Mouse (Mus musculus): ENCODE measurements at regions not wholly inside any gene's neighbourhood (a gene's known extent, or its start where the extent isn't known, plus 50 kb on each side); places are given as distances from the start of the nearest gene placed in this dataset.

DNA sequence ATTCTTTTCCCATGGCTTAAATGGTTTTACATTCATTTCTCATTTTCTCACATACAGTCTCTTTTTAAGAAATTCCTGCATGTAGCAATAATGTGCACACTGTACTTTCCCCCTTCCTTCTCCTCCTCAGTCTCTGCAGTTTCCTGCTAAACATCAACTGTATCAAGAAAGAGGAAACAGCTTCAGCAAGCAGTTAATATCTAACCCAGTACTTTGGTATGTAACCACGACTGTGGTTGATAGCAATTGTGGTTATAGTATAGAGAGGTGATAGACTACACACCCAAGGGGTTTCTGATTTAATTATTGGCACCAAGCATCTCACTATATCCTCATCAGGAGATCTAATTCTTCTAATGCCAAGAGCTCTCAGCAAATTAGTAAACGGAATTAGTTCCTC lies 52.8 kb upstream of the Eci2 start:
- in situ Hi-C loops (cut with MboI; ENCODE audit: low pct_unique_long_range_greater_than_20kb in 1 of 2, low sequenced_read_pairs in 2 of 2, unreplicated experiment in 1 of 2), result loop anchor here in 1 of 2 experiments (25.0 kb wide), 1 partner anchor 858 kb away; no protein-coding TSS in a partner anchor

DNA sequence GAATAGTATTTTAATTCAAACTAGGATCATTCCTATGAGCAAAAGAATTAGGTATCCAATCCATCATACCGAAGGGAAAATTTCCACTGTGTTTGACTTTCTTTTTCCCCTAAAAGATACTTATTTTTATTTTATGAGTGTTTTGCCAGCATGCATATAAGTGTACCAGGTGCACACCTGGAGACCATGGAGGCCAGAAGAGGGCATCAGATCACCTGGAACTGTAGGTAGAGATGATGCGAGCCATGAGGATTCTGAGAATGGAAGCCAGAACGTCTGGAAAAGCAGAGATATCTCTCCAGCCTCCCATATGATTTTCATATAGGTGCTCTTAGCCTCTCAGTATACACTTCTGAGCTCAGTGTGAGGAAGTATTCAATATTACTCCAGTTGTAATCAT lies 58.5 kb upstream of the Eci2 start:
- in situ Hi-C loops (cut with MboI; ENCODE audit: low pct_unique_long_range_greater_than_20kb in 1 of 2, low sequenced_read_pairs in 2 of 2, unreplicated experiment in 1 of 2), result loop anchor here in 1 of 2 experiments (25.0 kb wide), 1 partner anchor 852 kb away; no protein-coding TSS in a partner anchor

DNA sequence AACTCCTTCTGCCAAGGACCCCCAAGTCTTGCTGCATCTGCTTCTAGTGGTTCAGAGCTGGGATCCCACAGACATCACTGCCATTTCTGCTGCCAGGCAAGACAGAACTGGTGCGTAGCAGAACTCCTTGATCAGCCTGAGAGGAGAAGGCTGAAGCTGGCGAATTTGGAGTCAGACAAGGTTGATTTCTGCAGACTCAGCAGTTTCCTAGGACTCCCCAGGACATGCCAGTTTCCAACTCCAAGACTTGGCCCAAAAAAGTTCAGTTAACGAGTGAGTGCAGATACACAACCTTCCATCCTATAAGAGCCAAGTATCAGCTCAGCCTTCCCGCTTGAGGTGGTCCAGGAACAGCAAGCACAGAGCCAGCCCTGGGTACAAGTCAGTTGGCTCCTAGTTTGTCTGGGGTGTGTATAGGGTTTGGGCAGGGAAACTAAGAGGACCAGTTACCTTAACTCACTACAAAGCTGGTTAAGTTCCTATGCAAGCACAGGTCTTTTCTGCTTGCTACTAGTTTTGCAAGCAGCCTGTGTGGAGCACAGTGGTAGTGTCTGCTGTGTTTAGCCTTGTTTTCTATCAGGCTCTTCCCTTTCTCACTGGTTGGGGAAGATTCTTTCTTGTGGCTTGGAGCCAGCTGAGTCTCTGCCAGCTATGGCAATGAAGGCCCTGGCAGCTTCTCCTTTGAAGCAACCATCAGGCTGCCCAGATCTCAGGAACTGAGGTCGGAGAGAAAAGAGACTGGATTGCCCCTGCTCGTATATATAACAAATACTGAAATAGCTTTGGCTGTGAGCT lies 60.5 kb upstream of the Eci2 start:
- in situ Hi-C loops (cut with MboI; ENCODE audit: low pct_unique_long_range_greater_than_20kb in 1 of 2, low sequenced_read_pairs in 2 of 2, unreplicated experiment in 1 of 2), result loop anchor here in 1 of 2 experiments (25.0 kb wide), 1 partner anchor 850 kb away; no protein-coding TSS in a partner anchor

DNA sequence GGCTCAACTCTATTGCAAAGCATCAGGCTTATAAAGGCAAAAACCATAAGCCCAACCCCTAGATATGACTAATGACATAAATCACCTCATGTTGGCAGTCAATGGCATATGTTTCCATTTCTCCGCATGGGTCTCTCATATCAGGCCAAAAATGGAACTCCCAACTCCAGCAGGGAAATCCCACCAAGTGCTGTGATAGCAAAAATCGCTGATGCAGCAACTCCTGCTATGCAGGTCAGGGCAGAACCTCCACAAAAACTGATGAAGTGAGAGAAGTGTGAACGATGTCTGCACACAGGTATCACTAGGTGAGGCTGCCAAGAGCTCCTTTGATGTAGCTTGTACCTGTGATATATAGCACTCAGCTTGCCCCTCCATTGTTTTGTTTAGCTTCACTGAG lies 64.3 kb upstream of the Eci2 start:
- in situ Hi-C loops (cut with MboI; ENCODE audit: low pct_unique_long_range_greater_than_20kb in 1 of 2, low sequenced_read_pairs in 2 of 2, unreplicated experiment in 1 of 2), result loop anchor here in 1 of 2 experiments (25.0 kb wide), 1 partner anchor 846 kb away; no protein-coding TSS in a partner anchor

DNA sequence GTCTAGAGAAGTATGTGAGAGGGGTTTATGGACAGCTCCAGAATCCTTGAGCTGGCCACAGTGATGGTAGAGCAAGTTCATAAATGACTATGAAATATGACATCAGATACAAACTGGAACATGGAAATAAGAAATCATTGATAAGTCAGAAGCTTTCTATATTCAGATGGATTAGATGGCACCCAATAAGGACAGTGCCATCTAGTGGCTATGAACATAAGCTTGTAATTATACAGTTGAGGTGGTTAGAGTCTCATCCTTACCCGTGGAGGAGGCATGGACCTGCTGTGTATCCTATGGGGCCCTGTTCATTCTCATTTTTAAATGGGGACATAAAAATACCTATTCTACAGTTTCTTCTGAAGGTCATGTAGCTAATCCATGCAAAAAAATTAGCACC lies 92.9 kb upstream of the Eci2 start:
- in situ Hi-C loops (cut with MboI; ENCODE audit: low pct_unique_long_range_greater_than_20kb in 1 of 2, low sequenced_read_pairs in 2 of 2, unreplicated experiment in 1 of 2), result no loop called here

DNA sequence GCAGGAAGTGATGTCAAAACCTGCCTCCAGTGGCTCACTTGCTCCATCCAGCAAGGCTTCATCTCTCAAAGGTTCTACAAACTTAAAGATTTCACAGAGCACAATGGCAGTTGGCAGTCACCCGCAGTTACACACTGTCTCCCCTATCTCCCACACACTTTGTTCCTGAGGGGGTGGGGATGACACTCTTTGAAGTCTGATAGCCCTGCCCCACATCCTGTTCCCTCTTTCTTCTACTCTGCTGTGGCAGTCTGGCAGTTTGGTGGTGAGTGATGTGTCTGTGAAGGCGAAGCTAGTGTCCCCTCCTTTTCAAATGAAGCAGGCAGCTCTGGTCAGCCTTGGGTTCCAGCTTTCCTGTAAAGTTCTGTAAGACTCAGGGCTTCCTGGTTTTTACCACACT lies 102.6 kb upstream of the Eci2 start:
- in situ Hi-C loops (cut with MboI; ENCODE audit: low pct_unique_long_range_greater_than_20kb in 1 of 2, low sequenced_read_pairs in 2 of 2, unreplicated experiment in 1 of 2), result no loop called here

DNA sequence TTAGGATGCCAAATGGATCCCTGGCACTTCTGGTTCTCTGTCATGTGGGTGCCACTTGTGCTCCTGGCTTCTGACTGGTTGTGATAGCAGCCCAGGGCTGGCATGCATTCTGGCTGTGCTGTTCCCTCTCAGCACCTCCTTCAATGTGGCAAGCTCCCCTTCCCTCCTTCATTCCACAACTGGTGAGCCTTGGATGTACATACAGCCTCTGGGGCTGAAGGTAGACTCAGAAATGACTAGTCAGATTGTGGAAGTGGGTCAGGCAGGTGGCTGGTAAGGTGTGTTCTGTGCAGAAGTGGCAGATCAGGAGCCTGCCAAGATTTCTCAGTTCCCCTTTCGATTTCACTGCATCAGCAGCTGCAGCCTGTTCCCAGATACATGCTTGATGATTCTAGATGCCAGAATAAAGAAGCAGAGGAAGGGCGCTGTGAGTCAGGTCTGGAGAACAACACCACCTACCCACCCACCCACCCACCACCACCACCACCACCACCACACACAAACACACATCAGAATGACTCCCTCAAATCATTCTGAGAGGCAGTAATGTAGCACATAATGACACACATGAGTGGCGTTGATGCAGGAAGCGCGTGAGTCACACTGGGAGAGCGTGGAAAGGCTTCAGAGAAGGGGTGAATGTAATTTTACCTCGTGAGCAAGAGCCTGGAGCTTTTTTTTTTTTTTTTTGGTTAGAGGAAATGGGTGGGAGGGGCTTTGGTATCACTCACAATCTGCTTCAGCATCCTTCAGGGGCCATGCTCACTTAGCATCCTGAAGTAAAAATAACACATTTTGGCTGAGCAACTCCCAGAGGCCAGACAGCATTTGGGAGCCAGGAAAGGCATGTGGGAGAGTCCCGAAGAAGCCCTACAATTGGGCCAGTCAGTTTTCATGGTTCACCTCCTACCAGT lies 104.6 kb upstream of the Eci2 start:
- in situ Hi-C loops (cut with MboI; ENCODE audit: low pct_unique_long_range_greater_than_20kb in 1 of 2, low sequenced_read_pairs in 2 of 2, unreplicated experiment in 1 of 2), result no loop called here

DNA sequence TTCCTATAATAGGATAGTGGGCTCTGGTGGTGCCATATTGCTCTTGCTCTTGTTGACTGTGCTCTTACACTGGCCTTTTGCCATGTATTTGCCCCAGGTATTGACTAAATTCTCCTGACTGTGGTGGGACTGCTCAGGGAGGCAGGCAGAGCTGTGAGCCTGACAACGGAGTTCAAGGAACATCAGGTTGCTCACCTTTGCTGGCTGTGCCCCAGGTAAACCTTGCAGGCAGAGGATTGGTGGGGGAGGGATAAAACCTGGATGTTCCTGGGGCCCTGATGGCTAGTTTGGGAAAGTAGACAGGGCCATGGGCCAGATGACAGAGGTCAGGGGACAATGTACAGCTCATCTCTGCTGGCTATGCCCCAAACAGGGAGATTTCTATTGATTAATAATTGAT lies 124.7 kb upstream of the Eci2 start:
- in situ Hi-C loops (cut with MboI; ENCODE audit: low pct_unique_long_range_greater_than_20kb in 1 of 2, low sequenced_read_pairs in 2 of 2, unreplicated experiment in 1 of 2), result no loop called here

DNA sequence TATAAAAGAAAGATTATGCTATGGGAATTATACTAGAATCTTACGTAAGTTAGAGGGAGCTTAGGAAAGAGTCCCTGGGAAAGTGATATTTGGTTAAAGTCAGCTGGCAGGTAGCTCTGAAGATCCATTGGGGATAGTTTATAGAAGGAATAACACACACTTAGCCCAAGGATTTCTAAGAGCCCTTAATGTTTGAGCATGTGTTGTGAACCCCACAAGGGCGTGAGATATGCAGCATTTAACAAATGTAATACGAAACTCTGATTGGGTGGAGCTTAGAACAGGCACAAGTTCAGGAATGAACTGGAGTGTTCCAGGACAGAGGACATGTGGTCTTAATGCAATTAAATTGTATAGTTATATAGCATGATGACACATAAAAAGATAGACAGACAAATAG lies 132.6 kb upstream of the Eci2 start:
- in situ Hi-C loops (cut with MboI; ENCODE audit: low pct_unique_long_range_greater_than_20kb in 1 of 2, low sequenced_read_pairs in 2 of 2, unreplicated experiment in 1 of 2), result no loop called here

DNA sequence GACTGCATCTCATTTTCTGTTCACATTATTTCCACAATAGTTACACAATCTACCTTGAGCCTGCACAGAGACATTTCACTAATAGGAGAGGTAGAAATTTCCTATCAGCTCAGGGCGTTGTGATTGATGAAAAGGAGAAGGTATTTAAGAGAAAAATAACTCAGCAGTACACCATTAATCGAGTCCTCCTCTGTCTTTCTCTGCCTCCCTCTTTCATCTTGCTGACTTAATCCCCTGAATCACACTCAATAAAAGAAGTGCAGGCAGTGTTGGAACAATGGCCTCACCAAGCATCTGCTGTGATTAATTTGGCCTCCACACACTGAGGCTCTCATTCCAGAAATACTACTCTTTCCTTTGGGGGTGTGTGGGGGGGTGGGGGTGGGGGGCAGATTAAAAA lies 133.9 kb upstream of the Eci2 start:
- in situ Hi-C loops (cut with MboI; ENCODE audit: low pct_unique_long_range_greater_than_20kb in 1 of 2, low sequenced_read_pairs in 2 of 2, unreplicated experiment in 1 of 2), result no loop called here

DNA sequence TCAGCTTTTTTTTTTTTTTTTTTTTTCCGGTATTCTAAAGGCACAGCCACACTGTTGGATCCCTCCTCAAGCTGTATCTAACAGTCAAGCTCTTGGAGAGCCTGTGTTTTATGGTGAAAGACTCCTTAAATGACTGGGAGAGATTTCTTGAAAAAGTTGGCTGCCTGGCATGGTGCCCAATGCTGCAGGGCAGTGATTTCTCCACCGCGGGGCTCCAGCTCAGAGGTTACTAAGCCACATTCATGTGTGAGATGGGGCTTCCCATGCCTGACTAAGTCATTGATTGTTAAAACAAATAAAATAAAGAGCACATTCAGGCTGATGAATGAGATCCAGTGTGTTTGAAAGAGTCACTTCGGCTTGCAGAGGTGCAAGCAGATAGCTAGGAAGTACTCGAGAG lies 139.2 kb upstream of the Eci2 start:
- in situ Hi-C loops (cut with MboI; ENCODE audit: low pct_unique_long_range_greater_than_20kb in 1 of 2, low sequenced_read_pairs in 2 of 2, unreplicated experiment in 1 of 2), result no loop called here

DNA sequence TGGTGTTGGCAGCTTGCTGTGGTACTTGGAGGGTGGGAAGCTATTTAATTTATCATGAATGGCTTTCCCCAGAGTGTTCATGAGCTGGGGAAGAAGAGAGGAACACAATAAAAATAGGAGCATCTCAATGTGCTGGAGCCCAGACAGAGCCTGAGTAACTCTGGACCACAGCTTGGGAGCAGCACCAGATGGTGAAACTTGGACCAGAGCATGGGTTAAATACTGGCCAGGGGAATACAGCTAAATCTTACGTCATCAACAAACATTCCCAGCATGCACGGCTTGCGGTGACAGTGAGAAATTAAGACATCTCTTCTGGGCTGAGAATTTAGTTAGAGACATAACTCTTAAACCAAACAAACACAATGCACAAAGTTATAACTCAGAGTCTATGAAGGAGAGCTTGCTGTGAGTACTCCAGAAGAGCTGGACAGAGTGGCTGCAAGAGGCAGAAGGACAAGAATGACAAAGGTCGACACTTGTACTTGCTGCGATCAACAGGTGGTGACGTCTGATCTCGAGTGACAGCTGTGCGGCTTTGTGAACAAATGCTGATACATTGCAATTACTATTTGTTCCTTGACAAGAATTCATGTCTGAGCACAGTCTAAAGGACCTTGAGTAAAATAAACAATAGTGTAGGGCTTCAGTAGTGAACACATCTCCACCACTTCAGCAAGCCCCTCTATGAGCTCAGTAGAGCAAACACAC lies 140.1 kb upstream of the Eci2 start:
- in situ Hi-C loops (cut with MboI; ENCODE audit: low pct_unique_long_range_greater_than_20kb in 1 of 2, low sequenced_read_pairs in 2 of 2, unreplicated experiment in 1 of 2), result no loop called here

DNA sequence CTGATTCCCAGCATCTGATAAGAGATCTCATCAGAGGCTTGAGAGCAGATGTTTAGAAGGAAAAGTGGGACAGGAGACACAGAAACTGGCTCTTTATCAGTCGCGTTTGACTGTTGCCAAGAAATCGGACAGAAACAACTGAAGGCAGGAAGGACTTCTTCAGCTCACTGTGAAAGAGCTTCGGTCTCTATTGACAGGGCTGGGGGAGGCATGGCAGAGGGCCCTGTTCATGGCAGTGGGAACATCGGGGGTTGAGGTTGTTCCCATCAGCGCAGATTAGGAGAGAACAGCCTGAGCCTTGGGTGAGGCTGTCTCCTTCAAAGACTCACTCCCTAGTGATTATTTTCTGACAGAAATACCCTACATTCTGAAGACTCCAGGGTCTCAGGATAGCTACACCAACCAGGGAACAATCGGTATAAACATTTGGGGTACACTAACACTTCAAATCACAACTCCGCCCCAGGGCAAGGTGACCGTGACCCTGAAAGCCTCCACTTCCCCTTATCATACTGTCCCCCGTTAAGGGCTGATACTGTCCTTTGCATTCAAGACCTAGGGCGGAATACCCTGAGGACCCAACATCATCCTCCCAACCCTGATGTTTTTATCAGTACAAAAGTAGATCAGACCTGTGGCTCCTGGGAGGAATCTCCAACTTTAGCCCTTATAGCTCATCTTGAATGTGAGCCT lies 144.8 kb upstream of the Eci2 start:
- in situ Hi-C loops (cut with MboI; ENCODE audit: low pct_unique_long_range_greater_than_20kb in 1 of 2, low sequenced_read_pairs in 2 of 2, unreplicated experiment in 1 of 2), result no loop called here

DNA sequence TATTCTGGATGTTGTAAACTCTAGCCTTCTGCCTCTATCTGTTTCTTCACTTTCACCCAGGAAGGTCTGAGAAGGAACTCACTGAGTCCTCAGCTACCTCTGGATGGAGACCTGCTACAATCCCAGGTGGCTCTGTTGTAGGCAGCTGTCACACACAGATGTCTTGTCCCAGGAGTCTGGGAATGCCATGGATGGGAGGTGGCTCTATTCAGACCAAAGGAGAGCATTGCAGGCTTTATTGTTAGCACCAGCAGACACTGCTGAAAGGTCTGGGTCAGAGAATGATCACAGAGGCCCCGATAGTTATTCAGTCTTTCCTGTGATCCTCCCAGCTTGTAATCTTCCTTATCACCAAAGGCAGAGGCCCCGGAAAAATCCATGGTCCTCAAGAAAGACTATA lies 146.6 kb upstream of the Eci2 start:
- in situ Hi-C loops (cut with MboI; ENCODE audit: low pct_unique_long_range_greater_than_20kb in 1 of 2, low sequenced_read_pairs in 2 of 2, unreplicated experiment in 1 of 2), result no loop called here

DNA sequence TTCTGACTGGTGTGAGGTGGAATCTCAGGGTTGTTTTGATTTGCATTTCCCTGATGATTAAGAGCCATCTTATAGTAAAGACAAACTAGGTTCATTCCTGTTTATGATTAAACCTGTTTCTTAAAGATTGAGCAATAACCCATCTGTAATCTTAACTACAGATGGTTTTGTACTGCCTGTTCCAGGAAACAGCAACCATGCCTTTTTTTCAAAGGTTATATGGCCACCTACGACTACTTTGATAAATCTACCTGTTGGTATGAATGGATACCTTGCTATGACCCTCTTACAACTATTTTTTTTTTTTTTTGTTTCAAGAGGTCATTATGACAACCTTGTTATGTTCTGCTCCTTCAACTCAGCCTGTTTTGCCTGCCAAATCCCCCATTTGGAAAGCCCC lies 148.7 kb upstream of the Eci2 start:
- in situ Hi-C loops (cut with MboI; ENCODE audit: low pct_unique_long_range_greater_than_20kb in 1 of 2, low sequenced_read_pairs in 2 of 2, unreplicated experiment in 1 of 2), result no loop called here

DNA sequence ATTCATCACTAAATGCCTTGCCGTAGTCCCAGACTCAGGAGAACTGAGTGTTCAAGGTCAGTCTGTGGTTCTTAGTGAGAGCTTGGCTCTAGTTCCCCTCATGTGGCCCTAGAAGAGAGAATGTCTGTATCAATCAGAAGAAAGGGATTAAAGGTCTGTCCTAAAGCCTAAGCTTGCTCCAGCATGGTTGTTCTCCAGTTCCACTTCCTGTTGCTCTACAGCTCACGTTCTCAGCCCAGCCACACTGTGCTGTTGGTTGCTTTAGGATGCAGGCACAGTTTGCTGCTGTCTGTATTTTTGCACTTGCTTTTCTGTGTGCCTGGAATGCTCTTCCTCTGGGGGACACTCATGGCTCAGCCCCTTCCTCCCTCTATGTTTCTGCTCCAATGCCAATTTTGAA lies 150.4 kb upstream of the Eci2 start:
- in situ Hi-C loops (cut with MboI; ENCODE audit: low pct_unique_long_range_greater_than_20kb in 1 of 2, low sequenced_read_pairs in 2 of 2, unreplicated experiment in 1 of 2), result no loop called here

DNA sequence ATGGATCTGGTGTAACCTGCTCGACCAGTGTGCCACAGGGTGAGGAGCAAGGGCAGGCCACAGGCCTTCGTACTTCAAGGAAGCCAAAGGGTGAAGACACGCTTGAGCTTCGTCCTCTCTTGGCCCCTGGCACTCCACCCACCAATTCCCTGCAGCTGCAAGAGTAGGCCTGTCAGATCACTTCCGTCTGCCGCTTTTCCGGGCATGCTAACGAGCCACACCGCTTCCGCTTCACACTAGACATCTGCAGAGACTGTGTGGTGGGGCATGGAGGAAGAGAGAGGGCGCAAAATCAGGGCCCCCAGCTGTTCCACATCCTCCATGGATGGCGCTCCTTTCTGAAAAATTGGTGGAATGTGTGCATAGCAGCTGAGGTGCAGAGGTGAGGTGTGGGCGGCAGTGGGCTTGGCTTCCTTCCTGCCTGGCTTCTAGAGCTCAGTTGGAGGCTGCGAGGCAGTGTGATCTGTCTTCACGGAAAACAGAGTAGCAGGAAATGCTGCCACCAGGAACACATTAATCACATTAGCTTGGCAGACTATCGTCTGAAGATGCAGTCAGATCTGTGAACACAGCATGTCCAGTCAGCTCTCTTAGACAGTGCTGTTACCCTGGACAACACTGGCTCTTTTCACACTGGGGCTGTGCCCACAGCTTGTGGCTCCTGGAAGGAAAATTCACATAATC lies 162.3 kb upstream of the Eci2 start:
- in situ Hi-C loops (cut with MboI; ENCODE audit: low pct_unique_long_range_greater_than_20kb in 1 of 2, low sequenced_read_pairs in 2 of 2, unreplicated experiment in 1 of 2), result no loop called here

DNA sequence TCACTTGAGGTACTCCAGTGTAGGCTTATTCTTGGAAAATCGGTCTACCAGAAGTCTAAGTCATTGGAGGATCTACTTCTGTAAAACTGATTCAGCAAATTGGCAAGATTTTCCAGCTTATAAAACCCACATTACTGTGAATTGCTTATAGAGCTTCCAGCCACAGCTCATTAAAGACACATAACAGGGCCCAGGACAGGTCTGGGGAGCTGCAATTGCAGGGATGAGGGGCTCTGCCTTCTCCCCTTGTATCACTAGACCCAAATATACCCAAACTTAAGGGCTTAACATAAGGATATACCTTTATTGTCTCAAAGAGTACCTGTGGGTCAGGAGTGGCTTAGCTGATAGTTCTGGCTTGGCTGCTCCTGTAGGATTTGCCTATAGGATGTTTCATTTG lies 175.2 kb upstream of the Eci2 start:
- in situ Hi-C loops (cut with MboI; ENCODE audit: low pct_unique_long_range_greater_than_20kb in 1 of 2, low sequenced_read_pairs in 2 of 2, unreplicated experiment in 1 of 2), result no loop called here

Data from mouse embryonic stem cell (cell line).